Mouse (Mus musculus): ENCODE measurements at regions not wholly inside any gene's neighbourhood (a gene's known extent, or its start where the extent isn't known, plus 50 kb on each side); places are given as distances from the start of the nearest gene placed in this dataset.

DNA sequence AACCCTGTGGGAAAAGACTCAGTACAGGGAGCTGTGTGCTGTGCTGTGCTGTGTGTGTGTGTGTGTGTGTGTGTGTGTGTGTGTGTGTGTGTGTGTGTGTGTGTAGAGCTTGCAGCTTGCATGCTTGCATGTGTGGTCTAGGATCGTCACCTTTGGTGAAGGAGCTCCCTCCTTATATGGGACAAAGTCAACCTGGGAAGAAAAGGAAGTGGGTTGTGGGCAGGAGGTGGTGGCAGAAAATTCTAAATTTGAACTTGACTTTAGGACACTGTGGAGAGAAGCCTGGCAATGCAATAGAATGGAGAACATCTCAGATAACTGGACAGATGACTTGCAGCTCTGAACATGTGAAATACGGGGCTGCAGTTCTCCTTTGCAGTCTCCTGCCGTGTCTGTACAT, 84.7 kb upstream of the Itprid2 start:
- Histone ChIP-seq H3K9me3 (no peaks in the 10 kb centered on the region), H3K4me3 (no peak overlapping the region), H3K4me1 (peaks cover 7% of the 10 kb centered on the region), H3K9ac (no peak overlapping the region), H3K27me3 (no peaks in the 10 kb centered on the region), H3K36me3 (no peaks in the 10 kb centered on the region), H3K4me2 (no peak overlapping the region), H3K27ac (0 out of 2 replicates have a peak overlapping the region, but pooled peaks have one; percentile 33)
- ATAC-seq (ENCODE audit: insufficient number of reproducible peaks, low FRiP score, low TSS enrichment, low read depth): no peak
- WGBS: 63% methylated on average over 3 of the region's 3 CpGs

DNA sequence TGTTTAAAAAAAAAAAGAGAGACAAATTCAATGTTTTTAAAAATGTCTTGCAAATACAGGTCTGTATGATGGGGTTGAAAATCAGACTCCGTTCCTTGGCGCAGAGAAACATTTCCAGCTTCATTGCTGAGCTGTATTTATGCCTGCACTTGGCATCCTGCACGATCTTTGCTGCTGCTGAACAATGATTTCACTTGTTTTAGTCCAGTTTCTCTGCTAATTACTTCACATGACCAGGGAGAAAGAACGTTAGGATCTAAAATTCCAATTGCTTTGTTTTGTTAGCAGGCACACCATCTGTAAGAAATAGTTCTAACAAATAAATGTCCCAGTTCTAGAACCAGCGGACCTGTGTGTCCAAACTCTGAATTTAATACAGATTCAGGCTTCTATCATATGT, 82.7 kb upstream of the Itprid2 start:
- Histone ChIP-seq H3K9ac (no peak overlapping the region), H3K36me3 (no peaks in the 10 kb centered on the region), H3K4me1 (peaks cover 7% of the 10 kb centered on the region), H3K4me3 (no peak overlapping the region), H3K27me3 (no peaks in the 10 kb centered on the region), H3K4me2 (no peak overlapping the region), H3K27ac (no peak overlapping the region), H3K9me3 (no peaks in the 10 kb centered on the region)
- WGBS: 63% methylated on average over 5 of the region's 5 CpGs
- no peak for ATAC-seq (ENCODE audit: insufficient number of reproducible peaks, low FRiP score, low TSS enrichment, low read depth)

- H3K4me3 ChIP-seq: no peak overlapping the region
- no peaks in the 10 kb centered on the region for H3K9me3 ChIP-seq
- no peaks in the 10 kb centered on the region for H3K4me1 ChIP-seq
- no peak overlapping the region for H3K4me2 ChIP-seq
- 68% methylated on average over 2 of the region's 2 CpGs for WGBS
- no peak overlapping the region for H3K27ac ChIP-seq
- ATAC-seq (ENCODE audit: insufficient number of reproducible peaks, low FRiP score, low TSS enrichment, low read depth): no peak
- no peaks in the 10 kb centered on the region for H3K36me3 ChIP-seq
- no peaks in the 10 kb centered on the region for H3K27me3 ChIP-seq
- H3K9ac ChIP-seq: no peak overlapping the region
Observed at GRCm38 (mm10) chr2:79555395-79555794, 79.8 kb upstream of the Itprid2 start.

DNA sequence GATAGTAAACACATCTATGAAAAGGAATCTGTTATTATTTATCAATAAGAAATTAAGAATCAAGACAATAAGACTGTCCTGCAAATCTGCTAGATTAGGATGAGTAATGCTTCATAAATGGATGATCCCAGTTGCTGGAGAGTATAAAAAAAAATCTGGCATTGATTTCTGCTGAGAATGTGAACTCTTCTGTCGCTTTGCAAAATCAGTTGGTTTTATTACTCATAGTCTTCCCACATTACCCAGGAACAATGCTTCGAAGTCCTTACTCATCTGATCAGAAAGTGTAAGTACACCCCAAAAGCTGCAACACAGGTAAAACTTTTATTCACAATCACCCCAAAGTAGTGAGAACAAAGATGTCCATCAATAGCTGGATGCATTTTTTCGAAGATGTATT, 77.8 kb upstream of the Itprid2 start:
- H3K27me3 ChIP-seq: no peaks in the 10 kb centered on the region
- no peak overlapping the region for H3K4me3 ChIP-seq
- no peaks in the 10 kb centered on the region for H3K9me3 ChIP-seq
- no peaks in the 10 kb centered on the region for H3K4me1 ChIP-seq
- H3K9ac ChIP-seq: no peak overlapping the region
- H3K4me2 ChIP-seq: no peak overlapping the region
- 86% methylated on average over 3 of the region's 3 CpGs for WGBS
- no peaks in the 10 kb centered on the region for H3K36me3 ChIP-seq
- ATAC-seq (ENCODE audit: insufficient number of reproducible peaks, low FRiP score, low TSS enrichment, low read depth): no peak
- H3K27ac ChIP-seq: no peak overlapping the region

- Histone ChIP-seq H3K36me3 (no peaks in the 10 kb centered on the region), H3K27me3 (no peaks in the 10 kb centered on the region), H3K27ac (no peak overlapping the region), H3K4me1 (no peaks in the 10 kb centered on the region), H3K9me3 (no peaks in the 10 kb centered on the region), H3K4me2 (no peak overlapping the region), H3K4me3 (no peak overlapping the region), H3K9ac (no peak overlapping the region)
- 32% methylated on average over 3 of the region's 3 CpGs for WGBS
- ATAC-seq (ENCODE audit: insufficient number of reproducible peaks, low FRiP score, low TSS enrichment, low read depth): no peak
Observed at GRCm38 (mm10) chr2:79566280-79566933, 68.7 kb upstream of the Itprid2 start.

- Histone ChIP-seq H3K4me3 (no peak overlapping the region), H3K4me2 (no peak overlapping the region), H3K9me3 (no peaks in the 10 kb centered on the region), H3K36me3 (no peaks in the 10 kb centered on the region), H3K4me1 (no peaks in the 10 kb centered on the region), H3K27me3 (no peaks in the 10 kb centered on the region), H3K9ac (no peak overlapping the region), H3K27ac (no peak overlapping the region)
- 82% methylated on average over 3 of the region's 3 CpGs for WGBS
- ATAC-seq (ENCODE audit: insufficient number of reproducible peaks, low FRiP score, low TSS enrichment, low read depth): no peak
Observed at GRCm38 (mm10) chr2:79567413-79567934, 67.7 kb upstream of the Itprid2 start.

GRCm38 (mm10) chr2:79569663-79570062, 65.5 kb upstream of the Itprid2 start:
- Histone ChIP-seq H3K9me3 (no peaks in the 10 kb centered on the region), H3K27ac (no peak overlapping the region), H3K9ac (no peak overlapping the region), H3K27me3 (no peaks in the 10 kb centered on the region), H3K36me3 (no peaks in the 10 kb centered on the region), H3K4me3 (no peak overlapping the region), H3K4me2 (no peak overlapping the region), H3K4me1 (no peaks in the 10 kb centered on the region)
- WGBS: 89% methylated on average over 1 of the region's 1 CpGs
- ATAC-seq (ENCODE audit: insufficient number of reproducible peaks, low FRiP score, low TSS enrichment, low read depth): no peak

- WGBS: 79% methylated on average over 5 of the region's 5 CpGs
- Histone ChIP-seq H3K4me2 (no peak overlapping the region), H3K4me3 (no peak overlapping the region), H3K9me3 (no peaks in the 10 kb centered on the region), H3K27me3 (no peaks in the 10 kb centered on the region), H3K27ac (no peak overlapping the region), H3K4me1 (no peaks in the 10 kb centered on the region), H3K36me3 (no peaks in the 10 kb centered on the region), H3K9ac (no peak overlapping the region)
- no peak for ATAC-seq (ENCODE audit: insufficient number of reproducible peaks, low FRiP score, low TSS enrichment, low read depth)
Observed at GRCm38 (mm10) chr2:79571910-79572309, 63.2 kb upstream of the Itprid2 start.

GRCm38 (mm10) chr2:79575074-79575473, 60.1 kb upstream of the Itprid2 start:
- no peaks in the 10 kb centered on the region for H3K9me3 ChIP-seq
- H3K4me3 ChIP-seq: no peak overlapping the region
- H3K4me1 ChIP-seq: no peaks in the 10 kb centered on the region
- 61% methylated on average over 6 of the region's 6 CpGs for WGBS
- no peak overlapping the region for H3K9ac ChIP-seq
- H3K27ac ChIP-seq: no peak overlapping the region
- no peak for ATAC-seq (ENCODE audit: insufficient number of reproducible peaks, low FRiP score, low TSS enrichment, low read depth)
- H3K27me3 ChIP-seq: no peaks in the 10 kb centered on the region
- no peak overlapping the region for H3K4me2 ChIP-seq
- H3K36me3 ChIP-seq: no peaks in the 10 kb centered on the region

DNA sequence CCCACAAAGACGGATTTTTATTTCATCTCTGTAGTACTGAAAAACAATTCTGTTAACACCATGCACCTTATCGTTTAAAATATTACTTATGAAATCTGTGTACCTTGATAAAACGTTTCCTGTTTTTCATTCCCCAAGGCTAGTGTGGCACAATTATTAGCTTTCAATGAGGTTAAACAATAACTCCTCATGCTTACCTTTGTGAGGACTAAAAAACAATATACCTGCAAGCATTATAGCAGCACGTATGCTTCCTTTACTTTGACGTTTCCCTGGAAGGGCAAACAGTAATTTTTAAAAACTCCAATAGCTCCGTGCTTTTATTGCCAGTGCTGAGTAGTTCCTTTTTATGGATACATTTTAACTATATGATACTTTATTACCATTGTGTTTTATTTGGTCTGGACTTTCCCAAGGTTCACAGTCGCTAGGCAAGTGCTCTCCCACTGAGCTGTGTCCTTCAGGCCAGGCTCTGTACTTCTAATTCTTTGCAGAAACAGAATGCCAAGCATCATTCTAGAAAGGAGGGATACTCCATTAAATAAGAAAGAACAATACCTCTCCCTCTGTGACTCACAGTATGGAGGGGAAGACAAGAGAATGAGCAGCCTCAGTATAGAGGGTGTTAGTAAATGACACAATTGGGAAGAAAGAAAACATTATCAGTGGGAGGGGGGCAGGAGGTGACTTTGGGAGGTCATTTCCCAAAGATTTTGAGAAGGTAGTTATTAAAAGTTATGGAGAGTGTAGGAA, 50.0 kb upstream of the Itprid2 start:
- no peaks in the 10 kb centered on the region for H3K27me3 ChIP-seq
- no peak overlapping the region for H3K9ac ChIP-seq
- H3K4me2 ChIP-seq: no peak overlapping the region
- ATAC-seq (ENCODE audit: insufficient number of reproducible peaks, low FRiP score, low TSS enrichment, low read depth): no peak
- H3K36me3 ChIP-seq: no peaks in the 10 kb centered on the region
- no peaks in the 10 kb centered on the region for H3K4me1 ChIP-seq
- no peak overlapping the region for H3K4me3 ChIP-seq
- 36% methylated on average over 7 of the region's 7 CpGs for WGBS
- no peak overlapping the region for H3K27ac ChIP-seq
- no peaks in the 10 kb centered on the region for H3K9me3 ChIP-seq
